In genomic region chr16:69577205-69577604, GRCm38 (mm10) we compare ENCODE assay signal across 15 mouse cellular contexts.
DNase-seq lines count a peak whose midpoint lies in the region; ATAC-seq and TF ChIP-seq lines count a peak whose summit lies in the region.
"Had no signal": no experiment of that assay in that cellular context is flagged by ENCODE, and none has a peak within 500 bp of the region (broad histone marks: within the 10 kb centered on the region; RNA-seq: fewer than 3 reads in every experiment).

No protein-coding gene starts in this region.

- intact Hi-C loops in left cerebral cortex, postnatal 25 days (cut with DNase I) = no loop called here
- intact Hi-C loops in left cerebral cortex, adult 2 months (cut with DNase I) = no loop called here
- intact Hi-C loops in gastrocnemius, postnatal 14 days (cut with DNase I; ENCODE audit: low total_unique reads) = no loop called here

- no peak overlapping the region for H3K4me2 ChIP-seq in embryonic facial prominence, embryonic 12.5 days (replicated peaks)
- H3K4me2 ChIP-seq: liver, embryonic 12.5 days; stomach, embryonic 15.5 days had no signal

- peak; percentile 67; the same call in 1 of the 2 replicates for ATAC-seq in embryonic facial prominence, embryonic 12.5 days (ENCODE audit: insufficient number of reproducible peaks, insufficient read depth, low FRiP score, low TSS enrichment)
- ATAC-seq in granulocyte monocyte progenitor cell, adult 5-6 weeks (replicated peaks; ENCODE audit: poor library complexity, severe bottlenecking) = no peak
- ATAC-seq: liver, embryonic 12.5 days had no signal

- no peak overlapping the region for H3K9ac ChIP-seq in embryonic facial prominence, embryonic 12.5 days
- H3K9ac ChIP-seq: liver, embryonic 12.5 days; stomach, embryonic 15.5 days had no signal

- H3K27me3 ChIP-seq in embryonic facial prominence, embryonic 12.5 days = no peaks in the 10 kb centered on the region
- H3K27me3 ChIP-seq in embryonic facial prominence, embryonic 10.5 days (replicated peaks; ENCODE audit: low read depth, poor library complexity, severe bottlenecking) = no peaks in the 10 kb centered on the region
- H3K27me3 ChIP-seq: liver, embryonic 12.5 days; stomach, embryonic 15.5 days had no signal

- no peaks in the 10 kb centered on the region for H3K4me1 ChIP-seq in embryonic facial prominence, embryonic 12.5 days
- no peaks in the 10 kb centered on the region for H3K4me1 ChIP-seq in embryonic facial prominence, embryonic 10.5 days
- H3K4me1 ChIP-seq: liver, embryonic 12.5 days; stomach, embryonic 15.5 days had no signal

- H3K4me3 ChIP-seq in embryonic facial prominence, embryonic 12.5 days = no peak overlapping the region
- no peak overlapping the region for H3K4me3 ChIP-seq in embryonic facial prominence, embryonic 10.5 days
- no peak overlapping the region for H3K4me3 ChIP-seq in left cerebral cortex, adult 2 months
- H3K4me3 ChIP-seq: liver, embryonic 12.5 days; stomach, embryonic 15.5 days had no signal

- no peaks in the 10 kb centered on the region for H3K9me3 ChIP-seq in embryonic facial prominence, embryonic 12.5 days
- H3K9me3 ChIP-seq in embryonic facial prominence, embryonic 10.5 days = no peaks in the 10 kb centered on the region
- H3K9me3 ChIP-seq: liver, embryonic 12.5 days; stomach, embryonic 15.5 days had no signal

- DNase-seq in embryonic facial prominence, embryonic 10.5 days (ENCODE audit: low spot score) = no peak
- peak; percentile 6 to 15 for DNase-seq in left cerebral cortex, postnatal 25 days (ENCODE audit: low spot score in 2 of 2)
- no peak for DNase-seq in left cerebral cortex, adult 2 months (ENCODE audit: extremely low spot score in 1 of 2, low spot score in 2 of 2)
- peak; percentile 78 for DNase-seq in Muller cell, postnatal 12 days (ENCODE audit: inconsistent ontology term)
- DNase-seq in gonadal fat pad, adult 2 months (ENCODE audit: low read depth) = peak; percentile 74
- DNase-seq in gastrocnemius, postnatal 14 days = no peak
- DNase-seq: heart, postnatal 4 days; kidney, adult 2 months; kidney, postnatal 4 days; lung, postnatal 4 days; right cerebral cortex, postnatal 4 days had no signal

- no peak for TF ChIP-seq CTCF in left cerebral cortex, adult 2 months (IDR thresholded peaks at IDR 0.05)

- no peak overlapping the region for H3K27ac ChIP-seq in embryonic facial prominence, embryonic 12.5 days
- no peak overlapping the region for H3K27ac ChIP-seq in embryonic facial prominence, embryonic 10.5 days (replicated peaks)
- no peak overlapping the region for H3K27ac ChIP-seq in left cerebral cortex, adult 2 months
- H3K27ac ChIP-seq: liver, embryonic 12.5 days; stomach, embryonic 15.5 days had no signal

- H3K36me3 ChIP-seq in embryonic facial prominence, embryonic 12.5 days = no peaks in the 10 kb centered on the region
- no peaks in the 10 kb centered on the region for H3K36me3 ChIP-seq in embryonic facial prominence, embryonic 10.5 days (replicated peaks)
- H3K36me3 ChIP-seq: liver, embryonic 12.5 days; stomach, embryonic 15.5 days had no signal

Comparison
In these comparisons a context has a peak if more than half of its experiments do, and no peak if none do; other contexts are left out.
1. DNase-seq: peak in left cerebral cortex, postnatal 25 days (2 of 2), Muller cell, postnatal 12 days (single experiment) and gonadal fat pad, adult 2 months (single experiment); none in embryonic facial prominence, embryonic 10.5 days (single experiment), left cerebral cortex, adult 2 months (0 of 2) and gastrocnemius, postnatal 14 days (single experiment).